ENCODE assay signal across 18 mouse cellular contexts in genomic region chr10:51671583-51671982, GRCm38 (mm10). TPM values are rescaled to one million over a fixed set of nuclear protein-coding genes. Genes with fewer than 3 reads are reported as not detected.
"Had no signal": no experiment of that assay in that cellular context is flagged by ENCODE, and none has a peak within 500 bp of the region (broad histone marks: within the 10 kb centered on the region; RNA-seq: fewer than 3 reads in every experiment).

No protein-coding gene starts in this region.

- ATAC-seq: lung, postnatal 0 days had no signal

- H3K27ac ChIP-seq: left cerebral cortex, adult 2 months; limb, embryonic 12.5 days; liver, embryonic 15.5 days; midbrain, embryonic 12.5 days; neural tube, embryonic 13.5 days had no signal

- H3K4me2 ChIP-seq: limb, embryonic 12.5 days; liver, embryonic 11.5 days; liver, embryonic 15.5 days; midbrain, embryonic 12.5 days; neural tube, embryonic 13.5 days had no signal

- H3K9me3 ChIP-seq: limb, embryonic 12.5 days; liver, embryonic 15.5 days; midbrain, embryonic 12.5 days; neural tube, embryonic 13.5 days had no signal

- H3K9ac ChIP-seq: limb, embryonic 12.5 days; liver, embryonic 15.5 days; midbrain, embryonic 12.5 days; neural tube, embryonic 13.5 days had no signal

- H3K36me3 ChIP-seq: limb, embryonic 12.5 days; liver, embryonic 15.5 days; midbrain, embryonic 12.5 days; neural tube, embryonic 13.5 days had no signal

- DNase-seq: kidney, adult 11 months; kidney, adult 9 months; kidney, postnatal 14 days; lung, adult 2 months; lung, postnatal 36 days; retina, postnatal 1 day; right cerebral cortex, postnatal 4 days; spleen, adult 18-20 months; thymus, adult 18-20 months; thymus, postnatal 14 days had no signal

- H3K4me3 ChIP-seq: left cerebral cortex, adult 2 months; limb, embryonic 12.5 days; liver, embryonic 15.5 days; midbrain, embryonic 12.5 days; neural tube, embryonic 13.5 days had no signal

- H3K4me1 ChIP-seq: limb, embryonic 12.5 days; liver, embryonic 15.5 days; midbrain, embryonic 12.5 days; neural tube, embryonic 13.5 days had no signal

RNA-seq across cellular contexts. Expression of gene Rfx6, which starts 6.0 kb away (rescaled TPM):
- polyA plus RNA-seq: limb, embryonic 12.5 days; liver, embryonic 15.5 days; lung, adult 2 months; lung, postnatal 0 days; midbrain, embryonic 12.5 days had no signal

RNA-seq across cellular contexts. Expression of gene Gprc6a, which starts 40.3 kb away (rescaled TPM):
- polyA plus RNA-seq: large intestine, adult 2 months; limb, embryonic 12.5 days; liver, embryonic 11.5 days; midbrain, embryonic 12.5 days; neural tube, embryonic 13.5 days had no signal
